Mouse (Mus musculus) heart, adult 11 months (tissue): ENCODE data around the gene Msantd1.
A peak's percentile ranks its signal among the peaks of the same experiment; 100 is the strongest.

Experiments used
- DNase-seq: peaks from one replicate; pipeline ENCODE4 v3.0.0; 2022

Msantd1 gene

GRCm38 (mm10) chr5:34927648-34928047 lies 19.8 kb downstream of the Msantd1 start:
- DNase-seq: no peak

- no peak for DNase-seq
Observed at GRCm38 (mm10) chr5:34930151-34930975, 22.6 kb downstream of the Msantd1 start.

- no peak for DNase-seq
Observed at GRCm38 (mm10) chr5:34931091-34931490, 23.3 kb downstream of the Msantd1 start.

- no peak for DNase-seq
Observed at GRCm38 (mm10) chr5:34931516-34932457, 24.0 kb downstream of the Msantd1 start.

- DNase-seq: peak; percentile 93
Observed at GRCm38 (mm10) chr5:34932458-34932806, 24.6 kb downstream of the Msantd1 start.

GRCm38 (mm10) chr5:34933461-34933860 lies 25.6 kb downstream of the Msantd1 start:
- DNase-seq: no peak

GRCm38 (mm10) chr5:34941710-34942470 lies 34.1 kb downstream of the Msantd1 start:
- no peak for DNase-seq

- no peak for DNase-seq
Observed at GRCm38 (mm10) chr5:34943428-34943827, 35.6 kb downstream of the Msantd1 start.

- DNase-seq: peak; percentile 99
Observed at GRCm38 (mm10) chr5:34948861-34949760, 41.3 kb downstream of the Msantd1 start, which contains the start of gene Rgs12. Gene Rgs12 (plus strand): TSS chr5:34949445.

GRCm38 (mm10) chr5:34949769-34950211 lies 42.0 kb downstream of the Msantd1 start:
- no peak for DNase-seq

- DNase-seq: no peak
Observed at GRCm38 (mm10) chr5:34950486-34951160, 42.8 kb downstream of the Msantd1 start.

- peak; percentile 94 for DNase-seq
Observed at GRCm38 (mm10) chr5:34951161-34951834, 43.5 kb downstream of the Msantd1 start.

- peak; percentile 91 for DNase-seq
Observed at GRCm38 (mm10) chr5:34954508-34954907, 46.7 kb downstream of the Msantd1 start.

GRCm38 (mm10) chr5:34955630-34956029 lies 47.8 kb downstream of the Msantd1 start:
- no peak for DNase-seq

- DNase-seq: no peak
Observed at GRCm38 (mm10) chr5:34956151-34956550, 48.3 kb downstream of the Msantd1 start.

- peak; percentile 91 for DNase-seq
Observed at GRCm38 (mm10) chr5:34957015-34957414, 49.2 kb downstream of the Msantd1 start.

- no peak for DNase-seq
Observed at GRCm38 (mm10) chr5:34960021-34960420, 52.2 kb downstream of the Msantd1 start.

GRCm38 (mm10) chr5:34965531-34965930 lies 57.7 kb downstream of the Msantd1 start:
- DNase-seq: no peak

GRCm38 (mm10) chr5:34968386-34968785 lies 60.6 kb downstream of the Msantd1 start:
- peak; percentile 94 for DNase-seq

- DNase-seq: no peak
Observed at GRCm38 (mm10) chr5:34972471-34972870, 64.7 kb downstream of the Msantd1 start.
